Comparison of ENCODE assay signal across 8 mouse cellular contexts in the genomic region with DNA sequence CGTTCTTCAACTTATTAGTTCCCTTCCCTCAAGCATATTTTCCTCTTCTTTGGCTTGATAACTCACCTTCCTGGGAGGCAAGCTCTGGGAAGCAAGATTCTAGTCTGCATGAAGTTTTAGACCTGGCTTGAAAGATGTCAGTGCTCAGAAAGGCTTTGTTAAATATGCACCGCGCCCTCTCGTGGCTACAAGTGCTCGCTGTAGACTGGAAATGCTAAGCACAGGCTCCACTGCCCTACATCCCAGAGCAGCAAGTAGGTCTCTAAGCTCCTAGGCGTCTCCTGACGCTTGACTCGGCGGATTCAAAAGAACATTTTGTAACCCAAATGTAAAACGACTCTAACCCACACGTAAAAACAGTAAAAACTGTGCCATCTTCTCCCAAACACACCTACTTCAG. TPM values are rescaled to one million over a fixed set of nuclear protein-coding genes. Genes with fewer than 3 reads are reported as not detected.
DNase-seq lines count a peak whose midpoint lies in the region; ATAC-seq and TF ChIP-seq lines count a peak whose summit lies in the region.

No protein-coding gene starts in this region.

- H3K9ac ChIP-seq in forebrain, embryonic 11.5 days (ENCODE audit: low read length): no peak overlapping the region
- H3K9ac ChIP-seq in hindbrain, embryonic 11.5 days (ENCODE audit: low read depth, low read length): no peak overlapping the region

- WGBS in forebrain, embryonic 11.5 days: 4% methylated on average over 11 of the region's 11 CpGs
- 8% methylated on average over 11 of the region's 11 CpGs for WGBS in hindbrain, embryonic 11.5 days

- no peak; the same call in 1 of the 2 replicates for ATAC-seq in forebrain, embryonic 11.5 days (replicated peaks; ENCODE audit: low FRiP score)
- no peak for ATAC-seq in hindbrain, embryonic 11.5 days (ENCODE audit: low FRiP score)
- 0 out of 2 replicates have a peak, but pooled peaks have one; percentile 53 for ATAC-seq in megakaryocyte, adult 5-6 weeks (ENCODE audit: poor library complexity, severe bottlenecking)
- no peak for ATAC-seq in erythroid progenitor cell, adult 5-6 weeks (replicated peaks; ENCODE audit: low FRiP score, poor library complexity, severe bottlenecking)

- H3K36me3 ChIP-seq in forebrain, embryonic 11.5 days (ENCODE audit: control insufficient read depth, insufficient read depth, low read length): no peaks in the 10 kb centered on the region
- no peaks in the 10 kb centered on the region for H3K36me3 ChIP-seq in hindbrain, embryonic 11.5 days (ENCODE audit: control insufficient read depth, insufficient read depth, low read length)

- no peak overlapping the region for H3K27ac ChIP-seq in forebrain, embryonic 11.5 days (ENCODE audit: low read depth, low read length)
- no peak overlapping the region for H3K27ac ChIP-seq in hindbrain, embryonic 11.5 days (ENCODE audit: low read depth, low read length)

- H3K4me1 ChIP-seq in forebrain, embryonic 11.5 days (replicated peaks; ENCODE audit: control insufficient read depth, insufficient read depth, low read length): no peaks in the 10 kb centered on the region
- no peaks in the 10 kb centered on the region for H3K4me1 ChIP-seq in hindbrain, embryonic 11.5 days (replicated peaks; ENCODE audit: control insufficient read depth, insufficient read depth, low read length)

- H3K4me2 ChIP-seq in forebrain, embryonic 11.5 days (ENCODE audit: low read depth, low read length, severe bottlenecking): no peak overlapping the region
- H3K4me2 ChIP-seq in hindbrain, embryonic 11.5 days (replicated peaks; ENCODE audit: low read depth, low read length): no peak overlapping the region

- TF ChIP-seq CTCF in brain, embryonic 14.5 days (IDR thresholded peaks at IDR 0.05; ENCODE audit: borderline replicate concordance, extremely low read depth, insufficient read depth, insufficient read length): peak; percentile 90

- DNase-seq in MEL-GATA-1-ER (ENCODE audit: extremely low read depth, low read depth): peak; percentile 41
- peak; percentile 93 for DNase-seq in brain, embryonic 14.5 days (ENCODE audit: low read depth)
- DNase-seq in forebrain, embryonic 11.5 days (ENCODE audit: low spot score): peak; percentile 85
- DNase-seq in hindbrain, embryonic 11.5 days (ENCODE audit: low spot score): peak; percentile 83
- DNase-seq in layer of hippocampus, adult 9-10 months (ENCODE audit: low spot score): peak; percentile 72
- DNase-seq in right cerebral cortex, adult 2 months (ENCODE audit: low spot score in 2 of 2): peak; percentile 86 to 94

- no peak overlapping the region for H3K4me3 ChIP-seq in forebrain, embryonic 11.5 days (ENCODE audit: low read depth, low read length)
- no peak overlapping the region for H3K4me3 ChIP-seq in hindbrain, embryonic 11.5 days (ENCODE audit: low read depth, low read length)

- H3K27me3 ChIP-seq in forebrain, embryonic 11.5 days (ENCODE audit: control insufficient read depth, insufficient read depth, low read length): no peaks in the 10 kb centered on the region
- H3K27me3 ChIP-seq in hindbrain, embryonic 11.5 days (ENCODE audit: control insufficient read depth, insufficient read depth, low read length): no peaks in the 10 kb centered on the region

- no peak for TF ChIP-seq POLR2A in brain, embryonic 14.5 days (IDR thresholded peaks at IDR 0.05; ENCODE audit: borderline replicate concordance, extremely low read depth, insufficient read depth, insufficient read length, poor library complexity, severe bottlenecking)

- H3K9me3 ChIP-seq in forebrain, embryonic 11.5 days (ENCODE audit: control insufficient read depth, low read length): no peaks in the 10 kb centered on the region
- H3K9me3 ChIP-seq in hindbrain, embryonic 11.5 days (ENCODE audit: control insufficient read depth, low read length): no peaks in the 10 kb centered on the region

RNA-seq across cellular contexts. Expression of a gene that starts 44.3 kb away (rescaled TPM):
- not detected in 2 replicates for polyA plus RNA-seq in brain, embryonic 14.5 days (2012; rRNA removed)
- polyA plus RNA-seq in forebrain, embryonic 11.5 days (2014; fragmentation: Nextera tagmentation; extraction: Ambion mirVana): not detected in 2 replicates
- polyA plus RNA-seq in hindbrain, embryonic 11.5 days (2014; fragmentation: Nextera tagmentation; extraction: Ambion mirVana): not detected in 2 replicates
- total RNA-seq in megakaryocyte, adult 5-6 weeks (2015): 0.21 and 0.36 TPM in 2 replicates
- total RNA-seq in megakaryocyte, adult 5-6 weeks (2017): 0.07 and 0.81 TPM in 2 replicates
- 2.2 and 8.8 TPM in 2 replicates for total RNA-seq in erythroid progenitor cell, adult 5-6 weeks (2015; ENCODE audit: low replicate concordance)
- 2.2 TPM in 1 of 2 replicates, not detected in the other for total RNA-seq in erythroid progenitor cell, adult 5-6 weeks (2017; ENCODE audit: low replicate concordance)

Comparison
In these comparisons a context has a peak if more than half of its experiments do, and no peak if none do; other contexts are left out.
1. DNase-seq: peak in every context shown above with its lines; median percentile 93 in brain, embryonic 14.5 days; 90 in right cerebral cortex, adult 2 months; 85 in forebrain, embryonic 11.5 days; 83 in hindbrain, embryonic 11.5 days; 72 in layer of hippocampus, adult 9-10 months; 41 in MEL-GATA-1-ER.